Mouse (Mus musculus): ENCODE measurements at regions not wholly inside any gene's neighbourhood (a gene's known extent, or its start where the extent isn't known, plus 50 kb on each side); places are given as distances from the start of the nearest gene placed in this dataset.

- no peak for DNase-seq
These were observed 176.8 kb downstream of the Fign start for GRCm38 (mm10) chr2:63920997-63921396.

DNA sequence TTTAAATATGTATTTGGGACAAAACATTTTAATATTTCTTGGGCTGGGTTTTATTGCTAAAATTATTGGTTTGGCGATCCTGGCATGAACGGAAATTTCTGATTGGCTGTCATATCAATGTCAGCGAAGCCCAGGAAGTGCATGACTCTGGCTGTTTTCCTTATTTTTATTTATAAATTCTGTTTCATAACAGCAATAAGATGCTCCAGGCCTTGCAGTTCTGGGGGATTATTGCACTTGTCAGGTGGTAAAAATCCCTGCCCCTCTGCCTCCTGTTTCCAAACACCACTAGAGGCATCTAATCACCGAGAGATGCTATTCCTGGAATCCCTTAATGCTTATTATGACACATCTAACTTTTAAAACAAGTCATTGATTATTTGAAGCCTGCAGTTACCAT lies 177.8 kb downstream of the Fign start:
- no peak for DNase-seq

DNA sequence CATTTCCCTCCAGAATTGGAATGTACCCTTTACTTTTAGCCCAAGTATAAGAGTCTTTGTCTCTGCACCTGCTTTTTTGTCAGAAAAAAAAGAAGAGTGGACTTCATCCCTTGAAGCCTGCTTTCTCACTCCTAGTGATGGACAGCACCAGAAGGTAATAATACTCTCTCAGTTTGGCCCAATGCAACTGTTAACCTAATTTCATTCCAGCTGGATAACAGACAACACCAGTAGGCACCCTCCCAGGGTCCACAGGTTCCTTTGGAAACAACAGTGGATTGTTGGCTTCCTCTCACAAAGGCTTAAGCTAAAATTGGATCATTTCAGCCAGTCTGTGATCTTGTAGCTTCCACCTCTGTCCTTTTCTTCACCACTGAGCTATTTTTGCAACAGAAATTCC lies 197.2 kb downstream of the Fign start:
- no peak for DNase-seq

- no peak for DNase-seq
These were observed 219.4 kb downstream of the Fign start for GRCm38 (mm10) chr2:63878477-63878876.

DNA sequence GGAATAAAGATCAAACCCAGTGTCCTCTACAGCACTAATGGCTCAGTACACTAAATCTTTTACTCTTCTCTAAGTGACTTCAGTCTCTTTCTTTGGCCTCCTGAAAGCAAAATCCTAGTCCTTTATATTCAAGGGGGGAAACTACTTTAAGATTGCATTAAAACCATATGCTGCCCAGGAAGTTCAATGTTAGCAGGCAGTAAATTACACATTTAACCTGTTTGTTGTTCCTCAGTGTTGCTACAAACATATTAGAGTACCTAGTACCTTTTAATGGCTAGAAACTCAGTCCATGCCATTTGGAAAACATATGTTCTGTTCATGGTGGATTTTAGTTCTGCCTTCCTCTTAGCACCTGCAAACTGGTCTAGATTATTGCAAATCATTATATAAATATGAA lies 220.5 kb downstream of the Fign start:
- DNase-seq, result no peak

DNA sequence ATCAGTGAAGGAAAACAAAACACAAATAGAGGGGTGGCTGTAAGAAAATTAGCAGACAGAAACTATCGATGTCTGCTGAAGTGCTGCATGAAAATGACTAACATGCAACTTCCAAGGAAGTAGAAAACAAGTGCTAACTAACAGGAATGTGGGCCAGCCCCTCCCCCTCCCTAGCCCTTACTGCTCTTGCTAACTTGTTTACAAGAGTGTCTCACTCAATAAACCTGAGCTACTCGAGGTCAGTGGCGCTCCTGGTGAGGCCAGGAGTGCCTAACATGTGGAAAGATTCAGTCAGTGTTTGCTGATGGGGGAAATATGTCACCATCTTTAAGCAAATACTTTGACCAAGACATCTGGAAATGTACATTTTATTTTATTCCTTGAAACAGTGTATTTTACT lies 221.5 kb downstream of the Fign start:
- DNase-seq, result no peak

- DNase-seq, result no peak
These were observed 222.7 kb downstream of the Fign start for GRCm38 (mm10) chr2:63875101-63875500.

GRCm38 (mm10) chr2:63866524-63866923 lies 231.3 kb downstream of the Fign start:
- DNase-seq, result peak; percentile 22 to 43

- DNase-seq, result no peak
These were observed 236.0 kb downstream of the Fign start for GRCm38 (mm10) chr2:63861821-63862220.

- no peak for DNase-seq
These were observed 241.3 kb downstream of the Fign start for GRCm38 (mm10) chr2:63856462-63857054.

DNA sequence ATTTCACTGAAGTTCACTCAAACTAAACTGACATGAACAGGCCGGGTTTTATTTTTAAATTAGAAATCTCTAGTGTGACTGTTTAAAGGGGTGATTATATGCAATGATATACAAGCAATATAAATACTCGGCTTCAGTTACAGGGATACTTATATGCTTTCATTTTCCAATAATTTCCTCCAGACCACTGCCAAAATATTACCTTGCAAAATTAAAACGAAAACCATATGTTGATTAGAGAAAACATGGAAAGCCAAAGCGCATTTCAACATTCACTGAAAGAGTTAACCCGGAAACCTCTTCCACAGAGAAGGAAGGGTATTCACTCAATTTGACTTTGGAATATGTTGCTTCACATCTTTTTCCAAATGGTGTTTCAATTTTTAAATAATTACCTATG lies 242.4 kb downstream of the Fign start:
- DNase-seq, result no peak

GRCm38 (mm10) chr2:63854198-63854875 lies 243.5 kb downstream of the Fign start:
- DNase-seq, result no peak

- no peak for DNase-seq
These were observed 244.6 kb downstream of the Fign start for GRCm38 (mm10) chr2:63853226-63853625.

DNA sequence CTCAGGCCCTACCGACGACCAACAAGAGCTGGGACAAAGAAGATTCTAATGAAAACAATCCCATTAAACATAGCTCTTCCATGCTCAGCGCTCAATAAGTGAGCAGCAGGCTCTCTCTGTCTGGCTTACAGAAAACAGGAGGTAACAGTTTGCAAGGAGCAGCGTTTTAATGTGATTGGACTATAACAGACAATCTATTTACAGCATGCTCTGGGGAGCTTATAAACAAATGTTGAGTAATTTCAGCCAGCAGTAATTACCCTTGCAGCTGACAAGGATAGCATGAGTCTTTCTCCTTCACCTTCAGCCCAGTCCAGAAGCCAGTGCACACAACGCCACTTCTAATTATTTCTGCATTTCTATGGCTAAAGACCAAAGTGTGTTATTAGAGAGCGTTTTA lies 245.6 kb downstream of the Fign start:
- no peak for DNase-seq

DNA sequence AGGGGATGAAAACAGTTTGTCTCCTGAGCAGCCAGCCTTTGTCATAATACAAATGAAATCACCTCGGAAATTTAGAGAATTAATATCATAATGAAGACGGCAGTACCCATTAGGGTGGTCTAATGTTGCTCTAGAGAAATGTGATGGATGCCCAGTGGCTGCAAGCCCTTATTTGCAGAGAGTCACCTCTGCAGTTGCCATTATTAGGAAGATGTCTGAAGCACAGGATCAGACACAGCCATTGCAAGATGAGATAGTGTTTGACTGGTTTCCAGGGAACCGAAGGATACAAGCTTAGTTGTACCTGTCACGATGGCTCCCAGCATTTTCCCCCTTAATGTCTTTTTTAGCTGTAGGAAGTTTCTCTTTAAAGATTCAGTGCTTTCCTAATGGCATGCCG lies 247.8 kb downstream of the Fign start:
- DNase-seq, result no peak

DNA sequence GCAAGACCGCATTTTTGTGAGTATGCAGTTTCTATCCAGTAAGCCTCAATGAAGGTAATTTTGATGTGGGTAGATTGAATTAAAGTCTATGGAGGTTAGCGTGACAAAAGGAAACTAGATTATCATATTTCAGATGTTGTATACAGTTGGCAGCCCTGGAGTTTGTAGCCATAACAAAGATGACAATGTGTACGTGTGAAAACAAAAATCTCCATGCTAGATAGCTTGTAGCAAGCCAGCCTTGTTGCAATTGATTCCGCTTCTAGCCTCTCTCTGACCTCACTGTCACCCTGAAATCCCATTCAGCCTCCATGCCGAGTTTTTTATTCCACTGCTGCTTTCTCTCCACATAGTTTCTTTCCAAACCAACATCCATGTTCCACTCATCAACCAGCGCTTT lies 248.4 kb downstream of the Fign start:
- DNase-seq, result no peak

- no peak for DNase-seq
These were observed 265.7 kb downstream of the Fign start for GRCm38 (mm10) chr2:63832041-63832714.

GRCm38 (mm10) chr2:63830431-63830830 lies 267.4 kb downstream of the Fign start:
- DNase-seq, result no peak

- DNase-seq, result no peak
These were observed 269.2 kb downstream of the Fign start for GRCm38 (mm10) chr2:63828633-63829032.

- no peak for DNase-seq
These were observed 278.4 kb downstream of the Fign start for GRCm38 (mm10) chr2:63819440-63819839.
